Mouse (Mus musculus): ENCODE measurements around the gene Zfp579. TPM values are rescaled to one million over a fixed set of nuclear protein-coding genes. Genes with fewer than 3 reads are reported as not detected.

The Zfp579 gene
- 120 and 131 TPM in 2 replicates for polyA plus RNA-seq (2012; rRNA removed)

DNA sequence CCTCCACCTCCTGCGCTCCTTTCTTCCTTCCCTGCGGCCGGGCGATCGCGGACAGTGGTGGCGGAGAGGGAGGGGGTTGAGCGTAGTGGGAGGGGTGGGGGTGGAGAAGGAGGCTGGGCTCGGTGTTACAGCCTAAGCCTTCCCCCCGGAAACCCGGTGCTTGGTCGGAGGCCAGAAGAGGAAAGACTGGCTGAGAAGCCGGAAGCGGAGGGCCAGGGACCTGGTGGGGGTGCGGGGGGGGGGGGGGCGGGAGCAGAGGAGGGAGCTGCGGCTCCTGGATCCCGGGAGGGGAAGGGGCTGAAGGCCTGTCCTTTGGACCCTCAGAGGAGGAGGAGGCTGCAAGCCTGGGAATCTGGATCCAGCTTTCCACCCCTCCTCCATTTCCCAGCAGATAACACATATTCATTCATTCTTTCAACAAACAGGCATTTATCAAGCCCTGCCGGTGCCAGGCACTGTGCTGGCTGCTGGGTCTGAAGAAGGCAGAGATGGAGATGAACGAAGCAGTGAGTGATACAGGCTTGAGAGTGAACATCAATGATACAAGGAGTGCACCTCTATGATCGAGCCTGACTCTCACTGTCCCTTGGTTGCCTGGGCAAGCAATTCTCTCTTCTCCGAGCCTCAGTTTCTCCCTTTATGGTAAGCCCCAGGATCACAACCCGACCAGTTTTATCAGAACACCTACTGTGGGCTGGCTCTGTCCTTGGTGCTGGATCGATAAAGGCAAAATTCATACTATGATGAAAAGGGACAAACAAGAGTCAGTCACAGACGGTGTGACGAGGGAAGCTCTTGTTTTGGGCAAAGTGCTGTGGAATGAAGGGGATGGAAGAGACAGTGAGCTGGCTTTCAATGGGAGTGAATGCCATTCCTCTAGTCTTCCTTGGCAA is at the start of gene Zfp579:
Zfp579 (minus strand) TSS at position 156 of the 893 bp plus-strand sequence.

DNA sequence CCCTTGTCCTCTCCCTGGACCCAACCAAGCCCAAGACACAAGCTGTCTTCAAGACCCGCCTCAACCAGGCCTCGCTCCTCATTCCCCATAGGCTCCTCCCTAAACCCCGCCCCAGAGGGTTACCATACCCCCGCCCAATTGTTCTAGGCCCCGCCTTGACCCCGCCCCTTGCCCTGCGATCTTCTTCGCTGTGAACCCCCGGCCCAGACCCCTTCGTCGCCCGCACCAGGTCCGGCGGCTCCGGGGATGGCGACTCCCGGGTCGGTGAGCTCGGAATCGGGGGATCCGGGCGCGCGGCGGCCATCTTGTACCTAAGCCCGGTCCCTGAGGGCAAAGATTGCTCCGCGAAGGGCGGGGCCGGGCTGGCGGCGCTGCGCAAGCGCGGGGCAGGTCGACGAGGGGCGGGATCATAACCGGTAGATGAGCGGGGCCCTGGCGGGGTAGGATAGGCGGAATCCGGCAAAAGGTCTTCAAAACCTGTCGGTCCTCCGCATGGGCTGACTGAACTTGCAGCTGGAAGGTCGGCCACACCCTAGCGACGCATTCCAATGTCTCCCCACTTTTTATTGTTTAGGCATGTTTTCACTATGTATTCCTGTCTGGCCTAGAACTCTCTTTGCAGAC is 42.3 kb upstream of the Zfp579 start, which contains the start of gene Zfp784:
Zfp784 (minus strand) TSS at position 338 of the 624 bp plus-strand sequence.

DNA sequence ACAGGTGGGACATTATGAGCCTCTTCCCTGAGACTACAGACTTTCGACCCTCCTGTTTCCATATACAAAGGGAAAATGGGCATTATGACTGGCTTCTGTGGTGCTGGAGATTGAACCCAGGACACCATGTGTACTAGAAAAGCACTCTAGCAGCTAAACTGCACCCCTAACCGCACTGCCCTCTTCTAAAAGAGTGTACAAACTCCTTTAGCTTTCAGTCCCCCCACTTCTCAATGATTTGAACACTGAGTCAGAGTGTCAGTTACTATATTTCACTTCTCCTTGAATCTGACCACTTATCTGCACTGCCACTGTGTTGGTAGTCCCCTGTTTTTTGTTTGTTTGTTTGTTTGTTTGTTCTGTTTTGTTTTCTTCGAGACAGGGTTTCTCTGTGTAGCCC is 37.9 kb upstream of the Zfp579 start, which contains the start of gene 4632433K11Rik:
4632433K11Rik (plus strand) TSS at position 301 of the 400 bp plus-strand sequence.

DNA sequence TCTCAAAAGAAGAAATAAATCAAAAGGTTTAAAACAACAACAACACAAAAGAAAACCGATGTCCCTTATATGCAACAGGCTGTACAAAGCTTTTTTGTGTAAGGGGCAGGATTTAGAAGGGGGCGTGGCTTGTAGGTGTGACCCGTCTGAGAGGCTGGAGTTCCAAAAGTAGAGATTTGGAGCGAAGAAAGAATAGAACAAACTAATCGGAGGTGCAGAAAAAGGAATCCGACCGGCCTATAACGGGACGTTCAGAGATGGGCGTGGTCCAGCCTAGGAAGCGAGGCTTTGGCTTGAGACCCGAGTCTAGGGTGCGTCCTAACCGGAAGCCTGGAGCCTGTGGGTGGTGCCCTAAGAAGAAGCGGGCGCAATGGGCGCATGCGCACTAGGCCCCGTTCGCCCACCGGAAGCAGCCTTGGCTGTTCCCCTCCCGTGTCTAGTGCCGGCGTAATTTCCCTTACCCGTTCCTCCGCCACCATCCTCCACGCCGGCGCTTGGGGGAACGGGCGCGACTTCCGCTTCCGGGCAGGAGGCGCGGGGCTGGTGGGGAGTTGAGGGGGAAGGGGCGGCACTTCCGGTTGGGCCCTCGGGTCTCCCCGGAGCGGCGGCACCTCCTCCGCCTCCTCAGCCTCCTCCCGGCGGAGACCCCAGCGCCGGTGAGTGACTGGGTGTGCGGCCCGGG is 24.2 kb upstream of the Zfp579 start, which contains the start of the genes Zfp865 and Ccdc106:
Zfp865 (plus strand) TSS at position 377 of the 682 bp plus-strand sequence.
Ccdc106 (plus strand) TSS at position 554 of the 682 bp plus-strand sequence.

DNA sequence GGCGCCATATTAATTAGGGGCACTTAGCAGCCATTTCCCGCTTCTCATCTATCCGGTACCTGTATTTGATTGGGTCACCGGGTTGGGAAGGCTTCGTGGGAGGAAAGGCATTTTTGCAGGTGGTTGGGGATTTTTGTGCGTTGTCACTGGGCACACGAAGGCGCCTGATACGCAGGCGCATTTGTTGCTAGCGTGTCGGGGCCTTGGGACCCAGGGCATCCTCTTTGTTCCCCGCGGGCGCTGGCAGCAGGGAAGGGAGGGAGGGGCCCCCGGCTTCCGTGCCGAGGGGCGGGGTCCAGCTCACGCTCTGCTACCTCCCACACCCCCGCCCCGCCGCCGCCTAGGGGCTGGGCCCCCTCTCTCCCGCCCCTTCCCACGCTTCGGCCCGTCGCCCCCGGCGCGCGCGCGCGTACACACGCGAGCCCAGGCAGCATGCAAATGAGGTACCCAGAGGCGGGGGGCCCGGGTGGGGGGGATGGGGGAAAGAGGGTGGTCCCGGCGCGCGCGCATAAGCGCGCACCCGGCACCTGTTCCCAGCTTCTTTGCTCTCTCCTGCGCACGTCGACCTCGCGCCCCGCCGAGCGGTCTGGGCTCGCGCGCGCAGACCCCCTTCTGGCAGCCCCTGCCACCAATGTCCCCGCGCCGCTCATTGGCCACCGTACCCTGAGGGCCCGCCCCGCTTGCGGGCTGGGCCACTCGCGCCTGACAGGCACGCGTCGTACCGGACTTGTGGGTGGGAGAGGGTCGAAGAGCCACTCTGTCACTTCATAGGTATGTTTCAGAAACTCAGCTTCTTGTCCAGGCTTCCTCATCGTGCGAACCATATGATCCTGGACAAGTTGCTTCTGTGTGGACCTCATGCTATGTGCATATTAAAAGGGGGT is 19.4 kb upstream of the Zfp579 start, which contains the start of gene Gm44973:
Gm44973 (plus strand) TSS at position 379 of the 884 bp plus-strand sequence.

DNA sequence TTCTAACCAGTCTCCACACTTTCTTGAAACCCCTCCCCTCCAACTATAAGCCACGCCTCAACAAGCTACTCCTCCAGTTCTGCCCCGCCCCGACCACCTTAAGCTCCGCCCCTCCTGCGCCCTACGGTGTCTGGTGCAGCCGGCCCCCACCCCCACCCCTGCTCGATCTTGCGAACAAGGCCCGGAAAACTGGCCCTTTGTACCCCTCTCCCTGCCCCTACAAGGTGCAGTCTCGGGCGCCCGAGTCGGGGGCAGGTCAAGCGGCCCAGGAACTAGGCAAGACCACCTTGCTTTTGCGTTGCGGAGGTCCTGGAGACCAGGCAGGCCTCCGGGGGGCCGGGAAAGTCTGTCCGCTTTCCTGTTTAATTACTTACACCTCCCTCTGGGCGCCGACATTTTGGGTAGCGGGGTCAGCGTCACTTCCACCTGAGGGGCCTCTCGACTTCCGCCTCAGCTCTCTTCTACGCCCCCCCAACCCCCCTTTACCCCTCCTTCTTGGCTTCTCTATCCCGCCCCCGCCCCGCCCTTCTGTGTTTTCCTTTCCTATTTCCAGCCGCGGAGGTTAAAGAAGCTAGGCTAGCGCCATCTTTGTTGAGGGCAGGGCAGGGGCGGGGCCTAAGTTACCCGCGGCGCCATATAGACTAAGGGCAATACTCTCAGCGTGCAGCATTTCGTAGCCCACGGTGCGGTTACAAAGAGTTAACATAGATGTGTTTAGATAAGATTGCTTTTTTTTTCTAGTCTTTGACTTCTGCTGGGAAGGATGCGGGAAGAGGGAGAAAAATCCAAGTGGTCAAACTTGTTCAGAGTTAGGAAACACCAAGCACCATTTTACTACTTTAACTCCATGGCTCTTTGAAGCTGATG is 18.5 kb upstream of the Zfp579 start, which contains the start of the genes Zfp524 and Fiz1:
Zfp524 (plus strand) TSS at position 165 of the 867 bp plus-strand sequence.
Fiz1 (minus strand) TSS at position 447 of the 867 bp plus-strand sequence.

DNA sequence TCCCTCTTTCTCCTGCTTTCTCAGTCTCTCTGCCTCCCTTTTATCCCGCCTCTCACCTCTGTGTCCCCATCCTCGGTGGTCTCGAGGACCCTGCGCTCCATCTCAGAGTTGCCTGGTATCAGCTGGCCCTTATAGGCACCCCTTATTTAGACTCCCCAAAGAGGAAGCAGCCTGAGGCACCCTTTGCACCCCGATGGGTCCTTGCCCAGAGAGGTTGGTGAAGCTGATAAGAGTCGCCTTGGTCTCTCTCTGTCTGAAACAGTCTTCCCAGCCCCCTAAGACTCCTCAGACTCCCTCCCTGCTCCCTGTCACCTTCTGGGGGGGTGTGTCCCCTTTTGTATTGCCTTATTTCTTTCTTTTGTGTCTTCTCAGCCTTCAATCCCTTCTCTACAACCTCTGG is 24.9 kb downstream of the Zfp579 start, which contains the start of gene Sbk3:
Sbk3 (minus strand) TSS at position 101 of the 400 bp plus-strand sequence.

DNA sequence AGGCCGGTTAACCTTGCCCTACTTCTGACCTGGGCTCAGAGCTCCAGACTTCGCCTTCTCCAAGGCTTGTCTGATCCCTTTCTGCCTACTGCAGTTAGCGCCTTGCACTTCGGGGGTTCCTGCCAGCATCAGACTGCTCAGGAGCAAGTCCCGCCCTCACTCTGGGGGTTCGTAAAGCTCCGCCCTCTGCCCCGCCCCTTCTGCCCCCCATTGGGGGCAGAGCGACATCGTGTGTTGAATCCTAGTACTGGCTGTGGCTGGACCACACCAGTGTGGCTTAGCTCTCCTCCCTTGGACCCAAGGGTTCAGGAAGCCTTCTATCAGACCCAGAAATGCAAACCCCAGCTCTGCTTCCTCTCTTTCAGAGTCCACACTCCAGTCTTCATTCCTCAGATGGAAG is 31.7 kb downstream of the Zfp579 start, which contains the start of gene Sbk2:
Sbk2 (minus strand) TSS at position 135 of the 400 bp plus-strand sequence.

Other genes with a start within 250 kb of the Zfp579 start
- 26.8 and 59.2 TPM in 2 replicates for gene Cox6b2, start 243.1 kb downstream of the Zfp579 start, polyA plus RNA-seq (2012; rRNA removed)
- gene Fam71e2, start 224.9 kb downstream of the Zfp579 start, polyA plus RNA-seq (2012; rRNA removed), result 0.05 and 0.06 TPM in 2 replicates
- gene Il11, start 213.3 kb downstream of the Zfp579 start, polyA plus RNA-seq (2012; rRNA removed), result 1.1 and 1.2 TPM in 2 replicates
- not detected in 2 replicates for gene Tmem190, start 213.2 kb downstream of the Zfp579 start, polyA plus RNA-seq (2012; rRNA removed)
- 88.3 and 125 TPM in 2 replicates for gene Tmem238, start 206.5 kb downstream of the Zfp579 start, polyA plus RNA-seq (2012; rRNA removed)
- gene Rpl28, start 203.3 kb downstream of the Zfp579 start, polyA plus RNA-seq (2012; rRNA removed), result 545 and 557 TPM in 2 replicates
- 228 and 308 TPM in 2 replicates for gene Ube2s, start 183.6 kb downstream of the Zfp579 start, polyA plus RNA-seq (2012; rRNA removed)
- gene Shisa7, start 151.5 kb downstream of the Zfp579 start, polyA plus RNA-seq (2012; rRNA removed), result 2.5 and 3.9 TPM in 2 replicates
- gene Isoc2b, start 125.9 kb downstream of the Zfp579 start, polyA plus RNA-seq (2012; rRNA removed), result 28.1 and 35.4 TPM in 2 replicates
- gene Isoc2a, start 119.0 kb downstream of the Zfp579 start, polyA plus RNA-seq (2012; rRNA removed), result 23.7 and 25.1 TPM in 2 replicates
- gene Gm36210, start 89.6 kb downstream of the Zfp579 start, polyA plus RNA-seq (2012; rRNA removed), result 0.44 and 0.48 TPM in 2 replicates
- gene Zfp628, start 80.9 kb downstream of the Zfp579 start, polyA plus RNA-seq (2012; rRNA removed), result 37.7 and 42.3 TPM in 2 replicates
- 13.2 and 17.2 TPM in 2 replicates for gene Nat14, start 74.1 kb downstream of the Zfp579 start, polyA plus RNA-seq (2012; rRNA removed)
- gene Ssc5d, start 70.4 kb downstream of the Zfp579 start, polyA plus RNA-seq (2012; rRNA removed), result 13.3 and 16.0 TPM in 2 replicates
- 1.1 and 1.2 TPM in 2 replicates for gene Sbk2, start 31.8 kb downstream of the Zfp579 start, polyA plus RNA-seq (2012; rRNA removed)
- 0.76 and 1.1 TPM in 2 replicates for gene Sbk3, start 25.0 kb downstream of the Zfp579 start, polyA plus RNA-seq (2012; rRNA removed)
- gene Zfp524, start 18.3 kb upstream of the Zfp579 start, polyA plus RNA-seq (2012; rRNA removed), result 33.1 and 43.6 TPM in 2 replicates
- gene Fiz1, start 18.5 kb upstream of the Zfp579 start, polyA plus RNA-seq (2012; rRNA removed), result 51.0 and 51.7 TPM in 2 replicates
- not detected in 2 replicates for gene Gm44973, start 19.3 kb upstream of the Zfp579 start, polyA plus RNA-seq (2012; rRNA removed)
- 66.1 and 69.1 TPM in 2 replicates for gene Zfp865, start 24.2 kb upstream of the Zfp579 start, polyA plus RNA-seq (2012; rRNA removed)
- 12.0 and 14.1 TPM in 2 replicates for gene Ccdc106, start 24.4 kb upstream of the Zfp579 start, polyA plus RNA-seq (2012; rRNA removed)
- gene 4632433K11Rik, start 38.0 kb upstream of the Zfp579 start, polyA plus RNA-seq (2012; rRNA removed), result not detected in 2 replicates
- gene Zfp784, start 42.3 kb upstream of the Zfp579 start, polyA plus RNA-seq (2012; rRNA removed), result 6.3 and 6.5 TPM in 2 replicates
- 73.6 and 77.5 TPM in 2 replicates for gene Zfp580, start 55.4 kb upstream of the Zfp579 start, polyA plus RNA-seq (2012; rRNA removed)
- gene U2af2, start 66.0 kb upstream of the Zfp579 start, polyA plus RNA-seq (2012; rRNA removed), result 225 and 253 TPM in 2 replicates
- 235 and 260 TPM in 2 replicates for gene Epn1, start 84.1 kb upstream of the Zfp579 start, polyA plus RNA-seq (2012; rRNA removed)
- 2.3 and 4.7 TPM in 2 replicates for gene Rfpl4, start 120.8 kb upstream of the Zfp579 start, polyA plus RNA-seq (2012; rRNA removed)
- gene Rasl2-9, start 129.8 kb upstream of the Zfp579 start, polyA plus RNA-seq (2012; rRNA removed), result 0.26 and 0.66 TPM in 2 replicates
- gene Vmn1r55, start 153.5 kb upstream of the Zfp579 start, polyA plus RNA-seq (2012; rRNA removed), result not detected in 2 replicates
- gene Vmn1r56, start 200.6 kb upstream of the Zfp579 start, polyA plus RNA-seq (2012; rRNA removed), result not detected in 2 replicates
- not detected in 2 replicates for gene Vmn1r57, start 222.3 kb upstream of the Zfp579 start, polyA plus RNA-seq (2012; rRNA removed)

Measured in ovary, adult 2 months (tissue).